Mouse (Mus musculus) erythroblast, embryonic 14.5 days (primary cell): ENCODE measurements around the gene Frmd8.

Source experiments
- GATA1 ChIP-seq: IDR thresholded peaks from 2 replicates; pipeline ENCODE4 v1.6.1; 2012; ENCODE audit warnings: low read length, inconsistent platforms, mixed read lengths
- TAL1 ChIP-seq: IDR thresholded peaks from 3 replicates; pipeline ENCODE4 v1.6.1; 2012; ENCODE audit warnings: low read length, inconsistent platforms, mixed read lengths

GRCm38 (mm10) chr19:5818590-5818977, 56.5 kb downstream of the Frmd8 start:
- TF ChIP-seq GATA1 (no peak), TAL1 (no peak)
